Mouse (Mus musculus): ENCODE measurements around the gene Scarf1. TPM values are rescaled to one million over a fixed set of nuclear protein-coding genes. Genes with fewer than 3 reads are reported as not detected.

Scarf1 gene
- total RNA-seq, 1 experiment from 2014 or later = not detected

GRCm38 (mm10) chr11:75509741-75510626 is 3.4 kb upstream of the Scarf1 start, which contains the start of gene Rilp:
Rilp (plus strand) TSS chr11:75510094.
- ATAC-seq (replicated peaks; ENCODE audit: insufficient number of reproducible peaks, low FRiP score, low TSS enrichment, poor library complexity, severe bottlenecking) = no peak

- peak; percentile 78 for ATAC-seq (replicated peaks; ENCODE audit: insufficient number of reproducible peaks, low FRiP score, low TSS enrichment, poor library complexity, severe bottlenecking)
Measured at GRCm38 (mm10) chr11:75510627-75510993, 2.7 kb upstream of the Scarf1 start.

DNA sequence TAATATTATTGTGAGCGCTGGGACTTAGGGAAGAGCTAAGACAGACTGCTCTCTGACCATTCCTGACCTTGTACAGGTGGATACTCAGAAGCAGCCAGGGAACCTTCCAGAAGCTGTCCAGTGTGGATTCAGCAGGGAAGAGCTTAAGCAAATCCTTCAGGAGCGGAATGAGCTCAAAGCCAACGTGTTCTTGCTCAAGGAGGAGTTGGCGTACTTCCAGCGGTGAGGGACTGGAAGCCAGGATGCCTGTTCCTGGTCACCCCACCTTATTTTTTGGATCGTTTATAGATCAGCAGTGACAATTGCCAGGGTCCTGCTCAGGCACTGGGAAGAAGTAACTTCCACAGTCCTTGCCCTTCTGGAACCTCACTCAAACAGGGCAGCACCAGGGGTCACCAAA is 2.1 kb upstream of the Scarf1 start:
- ATAC-seq (replicated peaks; ENCODE audit: insufficient number of reproducible peaks, low FRiP score, low TSS enrichment, poor library complexity, severe bottlenecking) = no peak

- ATAC-seq (replicated peaks; ENCODE audit: insufficient number of reproducible peaks, low FRiP score, low TSS enrichment, poor library complexity, severe bottlenecking) = no peak
Measured at GRCm38 (mm10) chr11:75512301-75513018, 880 bp upstream of the Scarf1 start.

DNA sequence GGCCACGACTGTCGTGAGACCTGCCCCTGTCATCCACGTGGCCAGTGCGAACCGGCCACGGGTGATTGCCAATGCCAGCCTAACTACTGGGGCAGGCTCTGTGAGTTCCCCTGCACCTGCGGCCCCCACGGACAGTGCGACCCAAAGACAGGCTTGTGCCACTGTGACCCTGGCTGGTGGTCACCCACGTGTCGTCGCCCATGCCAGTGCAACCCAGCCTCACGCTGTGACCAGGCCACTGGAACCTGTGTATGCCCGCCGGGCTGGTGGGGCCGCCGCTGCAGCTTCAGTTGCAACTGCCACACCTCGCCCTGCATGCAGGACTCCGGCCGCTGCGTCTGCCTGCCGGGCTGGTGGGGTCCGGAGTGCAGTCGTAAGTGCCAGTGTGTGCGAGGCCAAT is 1.8 kb downstream of the Scarf1 start:
- no peak for ATAC-seq (replicated peaks; ENCODE audit: insufficient number of reproducible peaks, low FRiP score, low TSS enrichment, poor library complexity, severe bottlenecking)

GRCm38 (mm10) chr11:75519834-75520633 is 6.7 kb downstream of the Scarf1 start:
- ATAC-seq (replicated peaks; ENCODE audit: insufficient number of reproducible peaks, low FRiP score, low TSS enrichment, poor library complexity, severe bottlenecking) = no peak

DNA sequence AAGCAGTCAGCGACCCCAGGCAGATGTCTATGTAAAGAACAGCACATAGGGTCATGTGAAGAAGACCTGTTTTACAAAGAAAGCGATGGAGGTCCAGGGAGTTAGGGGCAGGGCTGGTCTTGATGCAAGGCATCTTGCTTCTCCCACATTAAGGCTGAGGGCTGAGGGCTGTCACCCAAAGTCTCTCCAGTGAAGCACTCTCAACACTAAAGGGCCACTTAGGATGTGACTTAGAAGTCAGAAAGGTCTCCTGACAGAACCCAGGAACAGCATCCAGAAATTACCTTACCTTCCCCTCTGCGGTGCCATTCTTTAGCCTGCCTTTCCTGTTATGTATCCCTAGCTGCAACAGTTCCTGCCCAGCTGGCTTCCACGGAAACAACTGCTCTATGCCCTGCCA is 8.3 kb downstream of the Scarf1 start:
- no peak for ATAC-seq (replicated peaks; ENCODE audit: insufficient number of reproducible peaks, low FRiP score, low TSS enrichment, poor library complexity, severe bottlenecking)

DNA sequence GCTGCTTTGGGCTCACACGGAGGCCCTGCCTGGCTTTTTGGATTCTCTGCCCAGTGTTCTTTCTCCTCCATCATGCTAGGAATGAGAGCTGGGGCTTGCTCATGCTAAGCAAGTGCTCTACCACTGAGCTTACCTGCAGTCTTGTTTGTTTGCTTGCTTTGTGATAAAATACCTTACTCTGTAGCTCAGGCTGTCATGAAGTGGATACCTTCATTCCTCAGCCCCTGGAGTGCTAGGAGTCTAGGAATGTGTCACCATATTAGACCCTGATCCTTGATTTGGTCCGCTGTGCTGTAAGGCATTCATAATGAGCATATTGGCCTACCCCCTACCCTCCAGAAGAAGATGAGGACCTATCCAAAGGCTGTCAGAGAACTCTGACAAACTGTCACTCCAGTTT is 9.5 kb downstream of the Scarf1 start:
- no peak for ATAC-seq (replicated peaks; ENCODE audit: insufficient number of reproducible peaks, low FRiP score, low TSS enrichment, poor library complexity, severe bottlenecking)

GRCm38 (mm10) chr11:75525531-75526125 is 12.3 kb downstream of the Scarf1 start:
- no peak for ATAC-seq (replicated peaks; ENCODE audit: insufficient number of reproducible peaks, low FRiP score, low TSS enrichment, poor library complexity, severe bottlenecking)

GRCm38 (mm10) chr11:75526943-75527342 is 13.6 kb downstream of the Scarf1 start:
- ATAC-seq (replicated peaks; ENCODE audit: insufficient number of reproducible peaks, low FRiP score, low TSS enrichment, poor library complexity, severe bottlenecking) = no peak

GRCm38 (mm10) chr11:75529771-75530170 is 16.4 kb downstream of the Scarf1 start:
- no peak for ATAC-seq (replicated peaks; ENCODE audit: insufficient number of reproducible peaks, low FRiP score, low TSS enrichment, poor library complexity, severe bottlenecking)

GRCm38 (mm10) chr11:75530325-75530724 is 17.0 kb downstream of the Scarf1 start:
- peak; percentile 66 for ATAC-seq (replicated peaks; ENCODE audit: insufficient number of reproducible peaks, low FRiP score, low TSS enrichment, poor library complexity, severe bottlenecking)

GRCm38 (mm10) chr11:75530845-75531373 is 17.6 kb downstream of the Scarf1 start:
- no peak for ATAC-seq (replicated peaks; ENCODE audit: insufficient number of reproducible peaks, low FRiP score, low TSS enrichment, poor library complexity, severe bottlenecking)

DNA sequence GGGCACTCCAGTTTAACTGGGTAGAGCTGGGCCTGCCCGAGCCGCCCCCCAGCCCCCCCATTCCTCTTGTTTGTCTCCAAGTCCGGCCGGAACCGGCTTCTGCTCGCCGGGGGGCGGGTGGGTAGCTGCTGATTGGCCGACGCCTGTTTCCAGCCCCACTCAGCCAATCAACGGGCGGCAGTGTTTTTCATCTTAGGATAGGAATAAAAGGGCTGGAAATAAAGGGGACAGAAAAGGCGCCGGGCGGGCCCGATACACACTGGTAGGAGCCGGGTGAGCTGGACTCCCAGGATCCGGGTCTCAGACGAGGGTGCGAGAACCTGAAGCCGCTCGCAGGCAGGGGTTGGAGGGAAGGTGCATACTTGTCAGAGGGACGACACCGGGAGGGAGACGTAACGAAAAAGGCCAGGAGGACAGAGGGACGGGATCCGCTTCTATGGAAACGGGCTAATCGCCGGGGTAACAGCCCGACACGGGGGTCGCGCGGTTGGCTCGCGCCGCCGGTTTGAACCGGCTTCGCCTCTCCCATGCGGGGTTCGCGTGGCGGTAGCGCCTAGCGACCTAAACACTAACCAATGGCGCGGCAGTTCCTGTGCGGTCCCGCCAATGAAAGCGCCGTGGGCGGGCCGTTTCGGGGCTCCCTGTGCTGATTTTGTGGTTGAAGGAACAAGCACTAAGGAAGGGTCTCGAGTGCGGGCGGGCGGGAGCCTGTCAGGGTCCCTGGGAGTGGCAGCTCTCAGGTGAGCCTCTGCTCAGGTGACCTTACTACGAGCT is 18.3 kb downstream of the Scarf1 start, which contains the start of gene Slc43a2:
Slc43a2 (plus strand) TSS at position 226 of the 774 bp plus-strand sequence.
- peak; percentile 74 for ATAC-seq (replicated peaks; ENCODE audit: insufficient number of reproducible peaks, low FRiP score, low TSS enrichment, poor library complexity, severe bottlenecking)

- peak; percentile 45; the same call in 1 of the 2 replicates for ATAC-seq (replicated peaks; ENCODE audit: insufficient number of reproducible peaks, low FRiP score, low TSS enrichment, poor library complexity, severe bottlenecking)
Measured at GRCm38 (mm10) chr11:75532340-75533277, 19.3 kb downstream of the Scarf1 start.

DNA sequence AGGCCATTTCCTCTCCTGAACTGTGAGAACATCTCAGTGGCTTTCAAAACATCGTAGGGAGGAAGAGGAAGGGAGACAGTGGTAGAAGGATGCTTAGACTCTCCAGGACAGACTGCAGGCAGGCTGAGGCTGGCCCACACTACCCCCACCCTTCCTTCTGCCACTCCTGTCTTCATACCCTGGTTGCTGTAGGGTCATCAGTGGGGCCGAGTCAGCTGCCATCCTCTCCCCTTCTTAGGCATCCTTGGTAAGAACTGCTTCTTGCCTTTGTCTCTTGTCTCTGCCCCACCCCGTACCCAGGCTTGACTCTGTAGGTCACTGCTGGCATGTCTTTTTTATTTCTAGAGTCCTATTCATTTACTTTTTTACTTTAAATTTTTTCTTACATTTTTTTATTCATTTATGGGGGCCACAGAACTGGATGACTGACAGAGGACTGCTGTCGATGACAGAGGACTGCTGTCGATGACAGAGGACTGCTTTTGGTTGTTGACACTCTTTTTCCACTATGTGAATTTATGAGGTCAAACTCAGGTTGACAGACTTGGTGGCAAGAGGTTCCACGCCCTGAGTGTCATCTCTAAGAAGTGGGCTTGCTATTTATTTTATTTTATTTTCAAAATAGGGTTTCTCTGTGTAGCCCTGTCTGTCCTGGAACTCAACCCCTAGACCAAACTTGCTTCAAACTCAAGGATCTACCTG is 20.1 kb downstream of the Scarf1 start:
- peak; percentile 6; the same call in 1 of the 2 replicates for ATAC-seq (replicated peaks; ENCODE audit: insufficient number of reproducible peaks, low FRiP score, low TSS enrichment, poor library complexity, severe bottlenecking)
